Mouse (Mus musculus) T-helper 1 cell (primary cell): ENCODE results near the gene Lck.
"Not testable (repeated sequence)": the region's sequence is repeated elsewhere in the genome, so short reads cannot be mapped to it uniquely, and the experiment has no call there.

Experiments used
- in situ Hi-C: fragments of 300-600 bp; cut with MboI, MseI; formaldehyde crosslinking; loops from one replicate; pipeline ENCODE4 v1.15.1; 2025; ENCODE audit warnings: high pct_unique_total_duplicates

Gene Lck

DNA sequence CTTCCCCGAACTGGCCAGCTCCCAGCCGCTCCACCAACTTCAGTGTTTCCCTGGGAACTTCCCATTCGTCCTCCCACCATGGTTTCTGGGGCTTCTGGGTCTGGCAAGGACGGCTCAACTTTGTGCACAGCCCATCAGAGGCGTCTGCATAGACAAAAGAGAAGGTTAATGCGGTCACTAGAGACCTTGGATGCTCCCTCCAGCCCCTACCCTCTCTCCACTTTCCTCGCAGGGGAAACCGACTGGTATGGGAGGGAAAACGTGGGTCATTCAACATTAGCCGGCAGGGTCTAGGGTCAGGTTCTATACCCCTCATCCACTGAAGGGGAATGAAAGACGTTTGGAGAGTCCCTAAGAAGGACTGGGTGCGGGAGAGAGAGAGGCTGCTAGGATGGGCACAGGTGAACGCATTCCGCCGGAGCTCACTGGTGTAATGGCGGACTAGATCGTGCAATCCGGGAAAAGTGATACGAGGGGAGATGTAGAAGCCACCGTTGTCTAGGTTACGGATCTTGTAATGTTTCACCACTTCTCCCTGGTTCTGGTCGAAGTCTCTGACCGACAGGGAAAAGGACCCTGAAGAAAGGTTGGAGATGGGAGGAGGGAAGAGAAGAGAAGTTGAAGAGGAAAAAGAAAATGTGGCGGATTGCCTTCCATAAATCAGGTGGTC lies 17.4 kb downstream of the Lck start:
- in situ Hi-C loops, result no loop called here

DNA sequence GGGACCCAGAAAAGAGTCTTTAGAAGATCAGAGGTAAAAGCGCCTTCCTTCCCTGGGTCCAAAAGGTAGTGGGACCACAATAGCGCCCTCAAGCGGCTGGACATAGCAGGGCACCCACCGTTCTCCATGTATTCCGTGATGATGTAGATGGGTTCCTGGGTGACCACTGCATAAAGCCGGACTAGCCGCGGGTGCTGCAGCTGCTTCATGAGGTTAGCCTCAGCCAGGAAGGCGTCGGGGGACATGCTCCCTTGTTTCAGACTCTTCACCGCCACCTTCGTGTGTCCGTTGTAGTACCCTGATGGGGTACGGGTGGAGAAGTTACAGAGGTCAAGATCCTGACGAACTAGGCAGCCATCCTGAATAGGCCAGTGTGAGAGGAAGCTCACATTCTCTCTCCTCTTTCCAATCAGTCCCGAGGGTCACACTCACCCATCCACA lies 18.0 kb downstream of the Lck start:
- in situ Hi-C loops, result no loop called here

GRCm38 (mm10) chr4:129554512-129554911 lies 18.9 kb downstream of the Lck start:
- in situ Hi-C loops, result not testable (repeated sequence)

DNA sequence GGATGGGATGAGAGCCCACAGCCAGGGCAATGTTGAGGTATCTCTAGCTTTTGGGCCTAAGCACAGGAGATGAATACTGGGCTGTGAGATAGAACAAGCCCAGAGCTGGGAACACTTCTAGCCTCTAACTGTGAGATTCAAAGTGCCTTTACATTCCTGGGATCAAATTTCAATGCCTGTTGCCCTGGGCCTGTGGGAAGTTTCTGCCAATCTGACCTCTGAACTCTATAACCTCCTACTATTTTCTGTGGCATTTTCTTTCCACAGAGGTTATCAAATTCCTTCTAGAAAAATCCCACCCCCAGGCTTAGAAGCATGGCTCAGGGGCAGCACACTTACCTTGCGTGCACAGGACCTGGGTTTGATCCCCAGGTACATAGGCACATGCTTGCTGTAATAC lies 23.1 kb downstream of the Lck start:
- in situ Hi-C loops, result no loop called here

DNA sequence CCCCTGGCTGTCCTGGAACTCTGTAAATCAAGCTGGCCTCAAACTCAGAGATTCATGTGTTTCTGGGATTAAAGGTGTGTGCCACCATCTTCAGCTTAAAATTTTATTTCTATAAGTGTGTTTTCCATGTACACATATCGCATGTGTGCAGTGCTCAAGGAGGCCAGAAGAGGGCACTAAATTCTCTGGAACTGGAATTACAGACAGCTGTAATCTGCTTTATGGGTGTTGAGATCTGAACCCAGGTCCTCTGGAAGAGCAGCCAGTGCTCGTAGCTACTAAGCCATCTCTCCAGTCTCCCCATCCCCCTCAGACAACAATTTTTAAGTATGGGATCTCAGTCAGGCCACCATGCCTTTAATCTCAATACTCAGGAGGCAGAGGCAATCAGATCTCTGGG lies 24.1 kb downstream of the Lck start:
- in situ Hi-C loops, result loop anchor here (5.0 kb wide), 1 partner anchor 63 kb away; the partner anchor contains the start of gene Dcdc2b

DNA sequence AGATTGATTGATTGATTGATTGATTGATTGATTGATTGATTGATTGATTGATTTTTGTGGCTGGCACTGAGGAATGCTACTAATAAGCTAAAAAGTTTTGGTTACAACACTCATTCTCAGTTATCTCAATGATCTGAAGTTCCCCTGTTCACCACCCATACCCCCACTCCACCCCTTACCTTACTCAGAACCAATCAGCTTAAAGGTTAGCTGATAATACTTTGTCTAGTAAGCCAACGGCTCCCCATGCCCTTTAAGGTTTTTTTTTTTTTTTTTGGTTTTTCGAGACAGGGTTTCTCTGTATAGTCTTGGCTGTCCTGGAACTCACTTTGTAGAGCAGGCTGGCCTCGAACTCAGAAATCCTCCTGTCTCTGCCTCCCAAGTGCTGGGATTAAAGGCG lies 25.8 kb downstream of the Lck start:
- in situ Hi-C loops, result loop anchor here (5.0 kb wide), 1 partner anchor 65 kb away; the partner anchor contains the start of gene Dcdc2b

DNA sequence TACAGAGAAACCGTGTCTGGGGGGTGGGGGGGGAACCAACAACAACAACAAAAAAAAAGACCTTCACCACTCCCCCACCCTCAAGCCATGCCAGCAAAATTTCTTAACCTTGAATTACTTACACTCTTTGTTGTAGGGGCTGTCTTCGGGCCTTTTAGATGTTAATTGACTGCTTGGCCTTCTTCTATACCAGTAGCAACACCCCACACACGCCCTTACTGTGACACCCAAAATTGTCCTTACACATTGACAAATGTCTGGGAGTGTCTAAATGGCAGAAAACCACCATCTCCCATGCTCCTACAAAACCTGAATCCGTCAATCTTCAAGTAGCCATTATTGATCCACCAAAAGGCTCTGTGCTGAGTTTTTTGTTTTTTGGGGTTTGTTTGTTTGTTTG lies 29.3 kb downstream of the Lck start:
- in situ Hi-C loops, result no loop called here

- in situ Hi-C loops, result no loop called here
Measured at GRCm38 (mm10) chr4:129542592-129543141, 30.8 kb downstream of the Lck start, which contains the start of gene Hdac1. TSS of gene Hdac1 (minus strand) at chr4:129542713.

DNA sequence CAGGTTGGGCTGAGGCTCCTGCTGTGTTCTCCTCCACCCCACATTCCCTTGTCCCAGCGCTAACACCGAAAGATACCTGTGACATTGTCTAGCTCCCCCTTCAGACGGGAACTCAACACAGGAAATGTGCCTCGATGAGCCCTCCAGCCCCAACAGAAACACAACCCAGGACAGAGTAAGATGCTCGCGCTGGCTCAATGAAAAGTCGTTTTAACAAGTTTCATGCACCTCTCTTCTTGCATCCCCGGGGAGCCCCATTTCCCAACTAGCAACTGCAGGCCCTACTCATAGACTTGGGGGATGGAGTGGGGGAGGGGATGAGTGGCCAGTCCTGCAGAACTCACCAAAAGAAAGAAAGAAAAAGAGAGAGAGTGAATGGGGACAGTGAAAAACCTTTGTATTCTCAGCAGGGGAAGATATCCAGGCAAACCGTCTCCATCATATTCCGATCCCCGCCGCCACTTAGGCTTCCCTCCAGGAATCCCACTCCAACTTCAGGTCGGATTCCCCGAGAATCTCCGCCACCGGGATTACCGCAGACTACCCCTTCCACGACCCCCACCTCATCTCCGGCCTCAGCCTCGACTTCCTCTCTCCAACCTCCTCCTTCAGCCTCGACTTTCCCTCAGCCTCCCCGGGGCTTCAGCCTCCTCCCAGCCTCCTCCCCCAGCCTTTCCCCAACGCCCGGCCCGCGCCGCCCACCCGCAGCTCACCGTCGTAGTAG lies 31.4 kb downstream of the Lck start:
- in situ Hi-C loops, result no loop called here

GRCm38 (mm10) chr4:129540012-129540411 lies 33.4 kb downstream of the Lck start:
- in situ Hi-C loops, result no loop called here

GRCm38 (mm10) chr4:129528901-129529300 lies 44.5 kb downstream of the Lck start:
- in situ Hi-C loops, result not testable (repeated sequence)

- in situ Hi-C loops, result no loop called here
Measured at GRCm38 (mm10) chr4:129525889-129526288, 47.6 kb downstream of the Lck start.

- in situ Hi-C loops, result no loop called here
Measured at GRCm38 (mm10) chr4:129525338-129525737, 48.1 kb downstream of the Lck start.

DNA sequence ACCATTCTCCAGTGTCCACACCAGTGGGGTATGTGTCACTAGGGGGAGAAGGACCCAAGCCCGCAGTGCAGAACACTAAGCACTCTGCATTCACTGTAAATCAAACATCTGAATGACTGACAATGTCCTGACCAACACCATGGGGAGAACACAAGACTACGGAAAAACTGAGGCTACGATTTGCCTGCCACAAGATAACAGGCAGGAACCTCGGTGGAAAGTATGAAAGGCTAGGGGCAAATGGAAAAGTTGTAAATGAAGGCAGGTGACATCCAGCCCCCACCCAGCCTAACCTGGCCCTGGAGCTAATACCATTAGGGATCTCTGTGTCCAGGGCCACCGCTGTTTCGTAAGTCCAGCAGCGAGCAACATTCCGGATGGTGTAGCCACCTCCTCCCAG lies 54.9 kb downstream of the Lck start:
- in situ Hi-C loops, result no loop called here

- in situ Hi-C loops, result no loop called here
Measured at GRCm38 (mm10) chr4:129516925-129517324, 56.5 kb downstream of the Lck start.

- in situ Hi-C loops, result no loop called here
Measured at GRCm38 (mm10) chr4:129514300-129514898, 59.0 kb downstream of the Lck start.

GRCm38 (mm10) chr4:129513891-129514290 lies 59.5 kb downstream of the Lck start:
- in situ Hi-C loops, result no loop called here

GRCm38 (mm10) chr4:129513086-129513767 lies 60.2 kb downstream of the Lck start, which contains the start of gene Marcksl1:
TSS of gene Marcksl1 (plus strand) at chr4:129513581.
- in situ Hi-C loops, result no loop called here

DNA sequence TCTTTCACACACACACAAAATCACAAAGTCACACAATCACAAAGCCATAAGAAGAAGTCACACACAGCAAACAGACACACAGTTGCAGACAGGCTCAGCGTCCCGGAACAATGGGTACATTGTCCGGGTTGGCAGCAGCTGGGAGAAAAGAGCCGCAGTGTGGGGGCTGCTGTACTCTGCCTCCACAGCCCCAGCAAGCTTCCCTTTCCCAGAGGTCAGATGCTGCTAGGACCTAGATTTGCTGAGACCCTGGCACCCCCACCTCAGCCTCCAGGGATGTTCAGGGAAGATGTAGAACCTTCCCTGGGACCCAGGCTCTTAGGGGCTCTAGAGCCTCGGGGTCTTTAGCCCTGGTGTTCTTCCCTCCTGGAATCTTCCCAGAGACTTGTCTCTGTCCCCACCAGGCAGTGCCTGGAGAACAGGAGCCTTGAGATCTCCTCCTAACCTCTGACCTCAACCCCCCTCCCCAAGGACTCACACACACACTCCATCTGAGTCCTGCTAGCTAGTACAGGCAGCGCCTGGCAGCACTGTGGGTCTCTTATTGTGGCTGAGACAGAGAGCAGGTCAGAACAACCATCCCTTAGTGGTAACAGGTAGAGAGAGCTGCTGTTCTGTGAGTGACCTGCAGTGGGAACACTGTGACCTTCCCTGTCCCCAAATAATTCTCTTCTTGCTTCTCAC lies 61.9 kb downstream of the Lck start:
- in situ Hi-C loops, result no loop called here

DNA sequence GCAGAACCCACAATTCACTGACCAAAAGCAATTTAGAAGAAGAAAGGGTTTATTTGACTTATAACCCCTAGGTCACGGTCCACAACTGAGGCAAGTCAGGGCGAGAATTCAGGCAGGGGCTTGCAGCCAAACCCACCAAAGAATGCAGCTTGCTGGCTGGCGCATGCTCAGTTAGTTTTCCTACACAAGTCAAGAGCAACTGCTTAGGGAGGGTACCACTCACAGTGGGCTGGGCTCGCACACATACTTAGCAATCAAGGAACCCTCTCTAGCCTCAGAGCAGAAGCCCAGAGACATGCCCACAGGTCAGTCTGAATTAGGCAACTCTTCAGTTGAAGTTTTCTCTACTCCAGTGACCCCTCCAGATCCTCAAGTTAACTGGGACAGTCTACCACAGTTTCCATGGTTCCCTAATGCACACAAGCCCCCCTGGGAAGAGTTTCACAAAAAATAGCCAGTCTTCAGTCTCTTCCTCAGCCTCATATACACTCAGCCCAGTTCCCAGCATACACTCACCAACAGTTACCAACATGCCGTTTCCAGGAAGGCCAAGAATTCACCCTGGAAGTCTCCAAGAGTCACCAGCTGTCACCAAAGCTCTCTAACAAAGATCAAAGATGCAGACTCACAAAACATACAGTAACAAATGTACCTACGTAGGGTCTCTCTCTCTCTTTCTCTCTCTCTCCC lies 62.6 kb downstream of the Lck start:
- in situ Hi-C loops, result no loop called here

DNA sequence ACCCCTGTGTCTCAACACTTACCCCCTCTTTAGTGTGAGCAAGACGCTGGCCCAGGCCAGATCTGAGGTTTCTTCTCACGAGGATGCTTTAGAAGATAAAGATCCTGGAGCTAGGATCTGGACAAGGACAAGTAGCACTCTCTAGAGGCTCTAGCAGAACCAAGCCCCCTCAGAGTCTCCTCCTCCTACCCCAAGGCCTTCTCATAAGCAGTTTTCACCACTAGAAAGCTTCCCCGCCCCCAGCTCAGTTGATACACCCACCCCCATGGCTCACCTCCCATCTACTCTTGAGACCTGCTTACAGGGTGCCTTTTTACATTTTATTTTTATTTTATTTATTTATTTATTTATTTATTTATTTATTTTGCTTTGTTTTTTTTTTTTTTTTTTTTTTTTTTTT lies 63.8 kb downstream of the Lck start:
- in situ Hi-C loops, result no loop called here
